Mouse (Mus musculus) CH12.LX (cell line): ENCODE results near the gene Stab1. TPM values are rescaled to one million over a fixed set of nuclear protein-coding genes. Genes with fewer than 3 reads are reported as not detected.

Experiments
- DNase-seq: peaks from one replicate; pipeline ENCODE4 v3.0.0-alpha.2; 2013; ENCODE audit errors: extremely low read depth
- H3K27ac ChIP-seq: 2 replicates; pipeline ENCODE4 v1.5.1; 2012; ENCODE audit warnings: low read depth, mild to moderate bottlenecking, control low read depth, moderate library complexity; ENCODE audit not compliant: insufficient read depth
- H3K27me3 ChIP-seq: replicated peaks from 2 replicates; pipeline ENCODE3; 2012; ENCODE audit warnings: inconsistent platforms
- H3K36me3 ChIP-seq, 2 experiments: replicated peaks in 1 of 2; 2 replicates each; pipeline versions ENCODE3 to v1.6.1; 2012; ENCODE audit warnings: inconsistent platforms in 1 of 2, low read length in 1 of 2, mild to moderate bottlenecking in 1 of 2, mixed read lengths in 1 of 2, moderate library complexity in 1 of 2; ENCODE audit not compliant: control insufficient read depth in 1 of 2, insufficient read depth in 1 of 2
- H3K4me1 ChIP-seq, 2 experiments: 2 replicates each; pipeline ENCODE4 v1.6.1; 2012; ENCODE audit warnings: inconsistent platforms in 1 of 2, moderate library complexity in 1 of 2; ENCODE audit not compliant: insufficient read depth in 2 of 2, control insufficient read depth in 1 of 2
- H3K4me2 ChIP-seq: 2 replicates; pipeline ENCODE4 v1.6.1; 2012; ENCODE audit warnings: low read depth, mild to moderate bottlenecking, control low read depth; ENCODE audit not compliant: poor library complexity, insufficient read depth, severe bottlenecking
- H3K4me3 ChIP-seq, 3 experiments: fragments of 150-350 bp in 1 of 3; sonication (generic) in 1 of 3; replicated peaks in 1 of 3; 2 replicates each; pipeline versions ENCODE3 to v1.5.1; 2011 to 2012; ENCODE audit warnings: low read depth in 2 of 3, low read length in 2 of 3, mild to moderate bottlenecking in 2 of 3, moderate library complexity in 2 of 3, control low read depth in 1 of 3, improper control_type of control experiment in 1 of 3, inconsistent platforms in 1 of 3, mixed read lengths in 1 of 3; ENCODE audit not compliant: poor library complexity in 1 of 3
- H3K79me2 ChIP-seq: replicated peaks from 2 replicates; pipeline ENCODE4 v1.6.1; 2012; ENCODE audit warnings: mild to moderate bottlenecking, moderate library complexity; ENCODE audit not compliant: control insufficient read depth, poor library complexity, insufficient read depth, severe bottlenecking; ENCODE audit errors: extremely low read depth
- H3K9ac ChIP-seq: 2 replicates; pipeline ENCODE4 v1.6.1; 2012; ENCODE audit warnings: low read depth, mild to moderate bottlenecking, control low read depth, moderate library complexity; ENCODE audit not compliant: insufficient read depth
- H3K9me3 ChIP-seq: replicated peaks from 2 replicates; pipeline ENCODE3; 2012; ENCODE audit warnings: low read length, inconsistent platforms, mixed read lengths
- BHLHE40 ChIP-seq: IDR thresholded peaks from 2 replicates; pipeline ENCODE4 v1.6.1; 2011; ENCODE audit warnings: mild to moderate bottlenecking, low read depth, low read length, improper control_type of control experiment
- CHD2 ChIP-seq: IDR thresholded peaks from 2 replicates; pipeline ENCODE4 v1.6.1; 2011; ENCODE audit warnings: low read length, improper control_type of control experiment
- GABPA ChIP-seq: IDR thresholded peaks from 2 replicates; pipeline ENCODE4 v1.6.1; 2012; ENCODE audit warnings: low read depth, low read length, improper control_type of control experiment, inconsistent platforms; ENCODE audit not compliant: insufficient replicate concordance
- IRF4 ChIP-seq: IDR thresholded peaks from 2 replicates; pipeline ENCODE4 v1.6.1; 2014; ENCODE audit warnings: low read depth, mild to moderate bottlenecking, inconsistent platforms, low read length, improper control_type of control experiment
- JUN ChIP-seq: IDR thresholded peaks from 2 replicates; pipeline ENCODE4 v1.6.1; 2011; ENCODE audit warnings: low read depth, mild to moderate bottlenecking, low read length, improper control_type of control experiment, moderate library complexity; ENCODE audit not compliant: insufficient read depth
- KAT2A ChIP-seq: IDR thresholded peaks from 2 replicates; pipeline ENCODE4 v1.6.1; 2012; ENCODE audit warnings: low read length, improper control_type of control experiment, inconsistent platforms; ENCODE audit not compliant: insufficient replicate concordance
- MAFK ChIP-seq: IDR thresholded peaks from 2 replicates; pipeline ENCODE4 v1.6.1; 2011; ENCODE audit warnings: low read length, improper control_type of control experiment; ENCODE audit not compliant: insufficient replicate concordance
- MAX ChIP-seq: IDR thresholded peaks from 2 replicates; pipeline ENCODE4 v1.6.1; 2011; ENCODE audit warnings: low read length, improper control_type of control experiment
- MXI1 ChIP-seq: IDR thresholded peaks from 2 replicates; pipeline ENCODE4 v1.6.1; 2011; ENCODE audit warnings: mild to moderate bottlenecking, low read depth, low read length, improper control_type of control experiment
- MYC ChIP-seq: IDR thresholded peaks from 2 replicates; pipeline ENCODE4 v1.6.1; 2011; ENCODE audit warnings: low read depth, mild to moderate bottlenecking, improper control_type of control experiment, low read length
- NELFE ChIP-seq: IDR thresholded peaks from 2 replicates; pipeline ENCODE4 v1.6.1; 2011; ENCODE audit warnings: low read depth, low read length, improper control_type of control experiment
- PAX5 ChIP-seq: IDR thresholded peaks from 2 replicates; pipeline ENCODE4 v1.6.1; 2012; ENCODE audit warnings: low read length, inconsistent platforms, mixed read lengths
- POLR2A ChIP-seq: IDR thresholded peaks from 2 replicates; pipeline ENCODE4 v1.6.1; 2011; ENCODE audit warnings: low read depth, mild to moderate bottlenecking, improper control_type of control experiment, low read length
- POLR2AphosphoS2 ChIP-seq: IDR thresholded peaks from 2 replicates; pipeline ENCODE4 v1.6.1; 2011; ENCODE audit warnings: low read depth, low read length, improper control_type of control experiment
- RCOR1 ChIP-seq: conservative IDR thresholded peaks from 2 replicates; pipeline ENCODE4 v1.6.1; 2012; ENCODE audit warnings: low read depth, mild to moderate bottlenecking, inconsistent platforms, low read length, improper control_type of control experiment
- SMC3 ChIP-seq: IDR thresholded peaks from 2 replicates; pipeline ENCODE4 v1.6.1; 2011; ENCODE audit warnings: low read depth, low read length, improper control_type of control experiment
- TCF12 ChIP-seq: IDR thresholded peaks from 2 replicates; pipeline ENCODE4 v1.6.1; 2014; ENCODE audit warnings: low read depth, mild to moderate bottlenecking, inconsistent platforms, low read length, improper control_type of control experiment
- UBTF ChIP-seq: IDR thresholded peaks from 2 replicates; pipeline ENCODE4 v1.6.1; 2012; ENCODE audit warnings: low read depth, mild to moderate bottlenecking, inconsistent platforms, low read length, improper control_type of control experiment, moderate library complexity
- USF2 ChIP-seq: conservative IDR thresholded peaks from 2 replicates; pipeline ENCODE4 v1.6.1; 2011; ENCODE audit warnings: low read depth, low read length, improper control_type of control experiment
- ZKSCAN1 ChIP-seq: IDR thresholded peaks from 2 replicates; pipeline ENCODE4 v1.6.1; 2012; ENCODE audit warnings: low read depth, inconsistent platforms, low read length, improper control_type of control experiment, borderline replicate concordance
- ZMIZ1 ChIP-seq: IDR thresholded peaks from 2 replicates; pipeline ENCODE4 v1.6.1; 2012; ENCODE audit warnings: low read depth, mild to moderate bottlenecking, inconsistent platforms, low read length, improper control_type of control experiment
- dilution Hi-C: fragments of 300-500 bp; cut with MboI; formaldehyde crosslinking; loops from 2 replicates; pipeline ENCODE4 v1.14.3; 2020; ENCODE audit warnings: low sequenced_read_pairs; ENCODE audit not compliant: extremely low pct_unique_long_range_greater_than_20kb, extremely low pct_ligation_motif_present
- in situ Hi-C: fragments of 300-500 bp; cut with MboI; formaldehyde crosslinking; loops from 3 replicates; pipeline ENCODE4 v1.14.3; 2019; ENCODE audit warnings: low sequenced_read_pairs, low pct_ligation_motif_present, low pct_unique_long_range_greater_than_20kb, mixed read lengths
- polyA plus RNA-seq: library from polyadenylated mRNA; unstranded; fragments of >175 nt; gene quantifications from 2 replicates; pipeline ENCODE4 v1.2.1, GENCODE M21; 2012; ENCODE audit warnings: low read depth; ENCODE audit not compliant: insufficient read length
- total RNA-seq, 2 experiments: library from RNA; depleted of rRNA; stranded (reverse); fragments of 300-350 nt in 1 of 2; fragments of >200 nt in 1 of 2; gene quantifications; 2 replicates each; pipeline ENCODE4 v1.2.3; 2012 to 2014

Gene Stab1
- total and polyA plus RNA-seq, 3 experiments: 3.9 to 11.2 (median 5.8) TPM

GRCm38 (mm10) chr14:31172781-31173455, 4.5 kb upstream of the Stab1 start:
- H3K27me3 ChIP-seq: no peaks in the 10 kb centered on the region
- peaks cover 74 to 79% of the 10 kb centered on the region in 2 experiments for H3K36me3 ChIP-seq
- no peak overlapping the region for H3K9ac ChIP-seq
- DNase-seq: no peak
- H3K4me2 ChIP-seq: no peak overlapping the region
- in situ Hi-C loops: no loop called here
- H3K79me2 ChIP-seq: no peaks in the 10 kb centered on the region
- dilution Hi-C loops: no loop called here
- H3K4me1 ChIP-seq: peaks cover 6 to 21% of the 10 kb centered on the region in 2 experiments; a peak in 2 of 4 replicates
- no peak for TF ChIP-seq PAX5
- no peak for TF ChIP-seq IRF4
- no peak for TF ChIP-seq GABPA
- TF ChIP-seq MAX: no peak
- no peak for TF ChIP-seq BHLHE40
- no peak for TF ChIP-seq KAT2A
- TF ChIP-seq MXI1: no peak
- TF ChIP-seq MAFK: no peak
- TF ChIP-seq MYC: no peak
- TF ChIP-seq USF2: no peak
- no peak for TF ChIP-seq POLR2AphosphoS2
- no peak for TF ChIP-seq NELFE
- TF ChIP-seq RCOR1: no peak
- TF ChIP-seq TCF12: no peak
- TF ChIP-seq POLR2A: no peak
- no peak for TF ChIP-seq CHD2
- no peaks in the 10 kb centered on the region for H3K9me3 ChIP-seq
- H3K27ac ChIP-seq: no peak overlapping the region
- H3K4me3 ChIP-seq: no peak overlapping the region

GRCm38 (mm10) chr14:31171821-31172220, 3.4 kb upstream of the Stab1 start:
- no peak for TF ChIP-seq USF2
- no peak for TF ChIP-seq ZKSCAN1
- no peak for TF ChIP-seq JUN
- no peak for TF ChIP-seq ZMIZ1
- TF ChIP-seq UBTF: no peak
- no peak for TF ChIP-seq MAX
- TF ChIP-seq MXI1: no peak
- TF ChIP-seq SMC3: no peak
- H3K9me3 ChIP-seq: no peaks in the 10 kb centered on the region
- peaks cover 6 to 21% of the 10 kb centered on the region in 2 experiments; a peak in 2 of 4 replicates for H3K4me1 ChIP-seq
- H3K4me3 ChIP-seq: no peak overlapping the region
- H3K9ac ChIP-seq: no peak overlapping the region
- in situ Hi-C loops: no loop called here
- dilution Hi-C loops: no loop called here
- peaks cover 64 to 68% of the 10 kb centered on the region in 2 experiments for H3K36me3 ChIP-seq
- no peak overlapping the region for H3K4me2 ChIP-seq
- no peaks in the 10 kb centered on the region for H3K27me3 ChIP-seq
- no peak for DNase-seq
- no peak overlapping the region for H3K27ac ChIP-seq
- no peaks in the 10 kb centered on the region for H3K79me2 ChIP-seq
